ENCODE assay signal across 9 mouse cellular contexts in the genomic region with DNA sequence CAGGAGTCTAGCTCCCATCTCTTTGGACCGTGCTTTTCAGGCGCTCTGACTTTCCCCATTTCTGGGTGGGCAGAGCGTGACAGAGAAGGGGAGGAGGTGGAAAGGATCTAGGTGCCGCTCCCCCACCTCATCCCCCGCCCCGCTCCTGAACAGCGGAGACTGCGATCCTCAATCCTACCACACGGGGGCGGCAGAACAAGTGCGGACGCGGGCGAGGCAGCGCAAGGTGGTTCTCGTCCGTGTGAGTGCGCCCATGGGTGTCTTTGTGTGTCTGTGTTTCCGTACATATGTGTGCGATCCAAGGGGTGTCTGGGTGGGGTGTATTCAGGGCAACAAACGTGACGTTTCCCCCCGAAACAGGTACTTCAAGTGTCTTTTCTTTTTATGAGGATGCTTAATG. TPM values are rescaled to one million over a fixed set of nuclear protein-coding genes. Genes with fewer than 3 reads are reported as not detected.
DNase-seq lines count a peak whose midpoint lies in the region; ATAC-seq and TF ChIP-seq lines count a peak whose summit lies in the region.
"Had no signal": no experiment of that assay in that cellular context is flagged by ENCODE, and none has a peak within 500 bp of the region (broad histone marks: within the 10 kb centered on the region; RNA-seq: fewer than 3 reads in every experiment).

No protein-coding gene starts in this region.

- H3K9ac ChIP-seq in CH12.LX (ENCODE audit: insufficient read depth, low read depth): no peak overlapping the region
- H3K9ac ChIP-seq in embryonic facial prominence, embryonic 13.5 days: no peak overlapping the region
- no peak overlapping the region for H3K9ac ChIP-seq in lung, embryonic 14.5 days
- no peak overlapping the region for H3K9ac ChIP-seq in neural tube, embryonic 15.5 days (replicated peaks)

- TF ChIP-seq CTCF in CH12.LX (conservative IDR thresholded peaks at IDR 0.05 in 1 of 2, IDR thresholded peaks at IDR 0.05 in 1 of 2; ENCODE audit: low read depth in 2 of 2, low read length in 2 of 2): peak; percentile 42 to 87; a peak in 3 of 4 replicates
- TF ChIP-seq CTCF in lung, embryonic 14.5 days (IDR thresholded peaks at IDR 0.05; ENCODE audit: low read depth): peak; percentile 98

- TF ChIP-seq RAD21 in CH12.LX (IDR thresholded peaks at IDR 0.05; ENCODE audit: low read depth, low read length): peak; percentile 54

- TF ChIP-seq EP300 in CH12.LX (IDR thresholded peaks at IDR 0.05; ENCODE audit: low read length): no peak

- H3K4me2 ChIP-seq in CH12.LX (ENCODE audit: insufficient read depth, low read depth, poor library complexity, severe bottlenecking): peak overlapping the region; percentile 65
- H3K4me2 ChIP-seq in embryonic facial prominence, embryonic 13.5 days: 0 out of 2 replicates have a peak overlapping the region, but pooled peaks have one; percentile 20
- peak overlapping the region; percentile 15; the same call in 1 of the 2 replicates for H3K4me2 ChIP-seq in lung, embryonic 14.5 days
- peak overlapping the region; percentile 55 for H3K4me2 ChIP-seq in neural tube, embryonic 15.5 days

- dilution Hi-C loops in CH12.LX (cut with MboI; ENCODE audit: extremely low pct_ligation_motif_present, extremely low pct_unique_long_range_greater_than_20kb, low sequenced_read_pairs): no loop called here

- H3K27me3 ChIP-seq in CH12.LX (replicated peaks): peaks cover 87% of the 10 kb centered on the region
- H3K27me3 ChIP-seq in embryonic facial prominence, embryonic 13.5 days: peaks cover 68% of the 10 kb centered on the region
- peaks cover 63% of the 10 kb centered on the region for H3K27me3 ChIP-seq in heart, embryonic 10.5 days (ENCODE audit: insufficient read depth, poor library complexity, severe bottlenecking)
- peaks cover 55% of the 10 kb centered on the region for H3K27me3 ChIP-seq in lung, embryonic 14.5 days (ENCODE audit: insufficient read depth, low read length)
- H3K27me3 ChIP-seq in neural tube, embryonic 15.5 days (replicated peaks): peaks cover 68% of the 10 kb centered on the region

- no peak for ATAC-seq in embryonic facial prominence, embryonic 13.5 days (ENCODE audit: insufficient number of reproducible peaks, insufficient read depth, low FRiP score, low TSS enrichment, low read depth)
- no peak for ATAC-seq in lung, embryonic 14.5 days (ENCODE audit: insufficient read depth)
- no peak for ATAC-seq in neural tube, embryonic 15.5 days (ENCODE audit: low FRiP score)

- no peak overlapping the region for H3K27ac ChIP-seq in CH12.LX (ENCODE audit: insufficient read depth, low read depth)
- no peak overlapping the region for H3K27ac ChIP-seq in embryonic facial prominence, embryonic 13.5 days
- H3K27ac ChIP-seq in heart, embryonic 10.5 days: no peak overlapping the region
- no peak overlapping the region for H3K27ac ChIP-seq in lung, embryonic 14.5 days (ENCODE audit: low read depth)
- no peak overlapping the region for H3K27ac ChIP-seq in neural tube, embryonic 15.5 days (replicated peaks)

- no peaks in the 10 kb centered on the region for H3K36me3 ChIP-seq in CH12.LX (replicated peaks in 1 of 2; ENCODE audit: control insufficient read depth in 1 of 2, insufficient read depth in 1 of 2, low read length in 1 of 2)
- no peaks in the 10 kb centered on the region for H3K36me3 ChIP-seq in embryonic facial prominence, embryonic 13.5 days
- no peaks in the 10 kb centered on the region for H3K36me3 ChIP-seq in heart, embryonic 10.5 days
- no peaks in the 10 kb centered on the region for H3K36me3 ChIP-seq in lung, embryonic 14.5 days (ENCODE audit: insufficient read depth)
- H3K36me3 ChIP-seq in neural tube, embryonic 15.5 days: no peaks in the 10 kb centered on the region

- no peaks in the 10 kb centered on the region for H3K79me2 ChIP-seq in CH12.LX (replicated peaks; ENCODE audit: control insufficient read depth, extremely low read depth, insufficient read depth, poor library complexity, severe bottlenecking)

- peak; percentile 58 for DNase-seq in CH12.LX (ENCODE audit: extremely low read depth)
- DNase-seq in adrenal gland, postnatal 4 days (ENCODE audit: low spot score in 2 of 2): peak; percentile 55 to 70
- no peak for DNase-seq in heart, embryonic 10.5 days (ENCODE audit: low spot score)
- DNase-seq in kidney, postnatal 10 days: peak; percentile 89
- DNase-seq in lung, embryonic 14.5 days: peak; percentile 83
- DNase-seq in thymus, postnatal 0 days (ENCODE audit: low spot score): peak; percentile 81

- no peak for TF ChIP-seq POLR2A in CH12.LX (IDR thresholded peaks at IDR 0.05; ENCODE audit: low read depth, low read length)

- peaks cover 6 to 13% of the 10 kb centered on the region in 2 experiments for H3K4me1 ChIP-seq in CH12.LX (ENCODE audit: control insufficient read depth in 1 of 2, insufficient read depth in 2 of 2)
- peaks cover 17% of the 10 kb centered on the region for H3K4me1 ChIP-seq in embryonic facial prominence, embryonic 13.5 days
- peaks cover 15% of the 10 kb centered on the region for H3K4me1 ChIP-seq in heart, embryonic 10.5 days
- no peaks in the 10 kb centered on the region for H3K4me1 ChIP-seq in lung, embryonic 14.5 days (ENCODE audit: insufficient read depth)
- peaks cover 24% of the 10 kb centered on the region for H3K4me1 ChIP-seq in neural tube, embryonic 15.5 days

- in situ Hi-C loops in CH12.LX (cut with MboI; ENCODE audit: low pct_ligation_motif_present, low pct_unique_long_range_greater_than_20kb, low sequenced_read_pairs): loop anchor here (10.0 kb wide), 1 partner anchor 90 kb away; a partner anchor contains a TSS

- H3K9me3 ChIP-seq in CH12.LX (replicated peaks; ENCODE audit: low read length): peaks cover 6% of the 10 kb centered on the region
- no peaks in the 10 kb centered on the region for H3K9me3 ChIP-seq in embryonic facial prominence, embryonic 13.5 days
- no peaks in the 10 kb centered on the region for H3K9me3 ChIP-seq in heart, embryonic 10.5 days
- H3K9me3 ChIP-seq in lung, embryonic 14.5 days (ENCODE audit: low read depth, low read length): no peaks in the 10 kb centered on the region
- no peaks in the 10 kb centered on the region for H3K9me3 ChIP-seq in neural tube, embryonic 15.5 days (replicated peaks)

- peak overlapping the region in 1 of 3 experiments; percentile 23 for H3K4me3 ChIP-seq in CH12.LX (replicated peaks in 1 of 3; ENCODE audit: low read depth in 2 of 3, low read length in 2 of 3, poor library complexity in 1 of 3)
- no peak overlapping the region for H3K4me3 ChIP-seq in embryonic facial prominence, embryonic 13.5 days
- H3K4me3 ChIP-seq in heart, embryonic 10.5 days: peak overlapping the region; percentile 27; the same call in 1 of the 2 replicates
- no peak overlapping the region for H3K4me3 ChIP-seq in lung, embryonic 14.5 days (ENCODE audit: low read depth, low read length)
- H3K4me3 ChIP-seq in neural tube, embryonic 15.5 days (replicated peaks): peak overlapping the region; percentile 29

- WGBS in embryonic facial prominence, embryonic 13.5 days: under 1% methylated on average over 23 of the region's 23 CpGs
- under 1% methylated on average over 23 of the region's 23 CpGs for WGBS in heart, embryonic 10.5 days
- under 1% methylated on average over 23 of the region's 23 CpGs for WGBS in lung, embryonic 14.5 days
- WGBS in neural tube, embryonic 15.5 days: 0% methylated on average over 23 of the region's 23 CpGs

RNA-seq across cellular contexts. Expression of a gene that starts 1.1 kb away (rescaled TPM):
- total RNA-seq in CH12.LX (2012; rRNA removed) (0.38 TPM in 1 of 2 replicates, not detected in the other), CH12.LX (2014; rRNA removed) (not detected in 2 replicates)
- not detected in 2 replicates for polyA plus RNA-seq in CH12.LX (2012; ENCODE audit: insufficient read length, low read depth)
- 10 to 100 TPM; 15.3 to 17.2 TPM for total RNA-seq in adrenal gland, postnatal 4 days (2021)
- polyA plus RNA-seq in embryonic facial prominence, embryonic 13.5 days (2015; fragmentation: Nextera tagmentation; extraction: Ambion mirVana): 0.12 and 0.13 TPM in 2 replicates
- not detected in 2 replicates for polyA plus RNA-seq in heart, embryonic 10.5 days (2016; fragmentation: Nextera tagmentation; extraction: Ambion mirVana)
- polyA plus RNA-seq in lung, embryonic 14.5 days (2014; fragmentation: Nextera tagmentation; extraction: Ambion mirVana): 0.12 and 0.13 TPM in 2 replicates
- polyA plus RNA-seq in neural tube, embryonic 15.5 days (2015; fragmentation: Nextera tagmentation; extraction: Ambion mirVana): 12.3 and 14.0 TPM in 2 replicates
- polyA plus RNA-seq in thymus, postnatal 0 days (2015; fragmentation: Nextera tagmentation; extraction: Ambion mirVana): 0.18 and 0.24 TPM in 2 replicates
- polyA plus RNA-seq: gonadal fat pad, adult 2 months had no signal

RNA-seq across cellular contexts. Expression of a gene that starts 20.8 kb away (rescaled TPM):
- total RNA-seq in CH12.LX (2012; rRNA removed) (98.8 and 113 TPM in 2 replicates), CH12.LX (2014; rRNA removed) (68.0 and 77.8 TPM in 2 replicates)
- 102 and 115 TPM in 2 replicates for polyA plus RNA-seq in CH12.LX (2012; ENCODE audit: insufficient read length, low read depth)
- total RNA-seq in adrenal gland, postnatal 4 days (2021): 100 to 1,000 TPM; 121 to 124 TPM
- 187 TPM in 2 replicates for polyA plus RNA-seq in embryonic facial prominence, embryonic 13.5 days (2015; fragmentation: Nextera tagmentation; extraction: Ambion mirVana)
- 177 and 178 TPM in 2 replicates for polyA plus RNA-seq in heart, embryonic 10.5 days (2016; fragmentation: Nextera tagmentation; extraction: Ambion mirVana)
- 179 and 191 TPM in 2 replicates for polyA plus RNA-seq in lung, embryonic 14.5 days (2014; fragmentation: Nextera tagmentation; extraction: Ambion mirVana)
- polyA plus RNA-seq in neural tube, embryonic 15.5 days (2015; fragmentation: Nextera tagmentation; extraction: Ambion mirVana): 209 and 222 TPM in 2 replicates
- 135 and 145 TPM in 2 replicates for polyA plus RNA-seq in thymus, postnatal 0 days (2015; fragmentation: Nextera tagmentation; extraction: Ambion mirVana)

RNA-seq across cellular contexts. Expression of a gene that starts 37.3 kb away (rescaled TPM):
- total RNA-seq in CH12.LX (2012; rRNA removed): 60.1 and 67.3 TPM in 2 replicates
- total RNA-seq in CH12.LX (2014; rRNA removed): 36.8 and 39.6 TPM in 2 replicates
- polyA plus RNA-seq in CH12.LX (2012; ENCODE audit: insufficient read length, low read depth): 83.5 and 99.2 TPM in 2 replicates
- 10 to 100 TPM; 57.4 to 60.6 TPM for total RNA-seq in adrenal gland, postnatal 4 days (2021)
- 117 and 124 TPM in 2 replicates for polyA plus RNA-seq in embryonic facial prominence, embryonic 13.5 days (2015; fragmentation: Nextera tagmentation; extraction: Ambion mirVana)
- 92.7 and 103 TPM in 2 replicates for polyA plus RNA-seq in heart, embryonic 10.5 days (2016; fragmentation: Nextera tagmentation; extraction: Ambion mirVana)
- 88.9 and 97.4 TPM in 2 replicates for polyA plus RNA-seq in lung, embryonic 14.5 days (2014; fragmentation: Nextera tagmentation; extraction: Ambion mirVana)
- polyA plus RNA-seq in neural tube, embryonic 15.5 days (2015; fragmentation: Nextera tagmentation; extraction: Ambion mirVana): 126 and 137 TPM in 2 replicates
- 66.8 and 72.3 TPM in 2 replicates for polyA plus RNA-seq in thymus, postnatal 0 days (2015; fragmentation: Nextera tagmentation; extraction: Ambion mirVana)

RNA-seq across cellular contexts. Expression of a gene that starts 38.3 kb away (rescaled TPM):
- total RNA-seq in CH12.LX (2012; rRNA removed) (38.2 and 45.2 TPM in 2 replicates), CH12.LX (2014; rRNA removed) (8.8 and 9.9 TPM in 2 replicates)
- 22.2 and 23.6 TPM in 2 replicates for polyA plus RNA-seq in CH12.LX (2012; ENCODE audit: insufficient read length, low read depth)
- total RNA-seq in adrenal gland, postnatal 4 days (2021): 10 to 100 TPM; 60.4 to 64.7 TPM
- polyA plus RNA-seq in embryonic facial prominence, embryonic 13.5 days (2015; fragmentation: Nextera tagmentation; extraction: Ambion mirVana): 49.0 and 62.4 TPM in 2 replicates
- 44.4 and 50.7 TPM in 2 replicates for polyA plus RNA-seq in heart, embryonic 10.5 days (2016; fragmentation: Nextera tagmentation; extraction: Ambion mirVana)
- 43.5 and 43.7 TPM in 2 replicates for polyA plus RNA-seq in lung, embryonic 14.5 days (2014; fragmentation: Nextera tagmentation; extraction: Ambion mirVana)
- polyA plus RNA-seq in neural tube, embryonic 15.5 days (2015; fragmentation: Nextera tagmentation; extraction: Ambion mirVana): 36.4 and 39.0 TPM in 2 replicates
- polyA plus RNA-seq in thymus, postnatal 0 days (2015; fragmentation: Nextera tagmentation; extraction: Ambion mirVana): 9.4 and 9.9 TPM in 2 replicates

RNA-seq across cellular contexts. Expression of a gene that starts 46.9 kb away (rescaled TPM):
- total RNA-seq in CH12.LX (2012; rRNA removed) (0.34 and 0.51 TPM in 2 replicates), CH12.LX (2014; rRNA removed) (0.84 and 1.8 TPM in 2 replicates)
- 0.44 and 0.61 TPM in 2 replicates for polyA plus RNA-seq in CH12.LX (2012; ENCODE audit: insufficient read length, low read depth)
- total RNA-seq in adrenal gland, postnatal 4 days (2021): 1 to 10 TPM; 1.7 to 2.2 TPM
- polyA plus RNA-seq in embryonic facial prominence, embryonic 13.5 days (2015; fragmentation: Nextera tagmentation; extraction: Ambion mirVana): 0.22 and 0.35 TPM in 2 replicates
- 0.07 and 0.51 TPM in 2 replicates for polyA plus RNA-seq in heart, embryonic 10.5 days (2016; fragmentation: Nextera tagmentation; extraction: Ambion mirVana)
- 0.47 and 0.86 TPM in 2 replicates for polyA plus RNA-seq in lung, embryonic 14.5 days (2014; fragmentation: Nextera tagmentation; extraction: Ambion mirVana)
- 0.23 and 0.26 TPM in 2 replicates for polyA plus RNA-seq in neural tube, embryonic 15.5 days (2015; fragmentation: Nextera tagmentation; extraction: Ambion mirVana)
- polyA plus RNA-seq in thymus, postnatal 0 days (2015; fragmentation: Nextera tagmentation; extraction: Ambion mirVana): 0.05 and 0.12 TPM in 2 replicates

Comparison
In these comparisons a context has a peak if more than half of its experiments do, and no peak if none do; other contexts are left out.
1. H3K4me2 ChIP-seq: peak in every context shown above with its lines; median percentile 65 in CH12.LX; 55 in neural tube, embryonic 15.5 days; 20 in embryonic facial prominence, embryonic 13.5 days; 15 in lung, embryonic 14.5 days.
2. H3K4me3 ChIP-seq: peak in heart, embryonic 10.5 days (single experiment) and neural tube, embryonic 15.5 days (single experiment); none in embryonic facial prominence, embryonic 13.5 days (single experiment) and lung, embryonic 14.5 days (single experiment).
3. RNA of a gene that starts 1.1 kb away (polyA plus RNA-seq): 12.3 to 14.0 TPM in neural tube, embryonic 15.5 days; 0.18 to 0.24 TPM in thymus, postnatal 0 days, 0.12 to 0.13 TPM in lung, embryonic 14.5 days, 0.12 to 0.13 TPM in embryonic facial prominence, embryonic 13.5 days, not detected in CH12.LX and not detected in heart, embryonic 10.5 days; every median in the first group is over 10 times any median in the second.